12 mouse cellular contexts compared by ENCODE assay signal in genomic region chr11:95681995-95682601, GRCm38 (mm10). TPM values are rescaled to one million over a fixed set of nuclear protein-coding genes. Genes with fewer than 3 reads are reported as not detected.
DNase-seq lines count a peak whose midpoint lies in the region; ATAC-seq lines count a peak whose summit lies in the region.
"Had no signal": no experiment of that assay in that cellular context is flagged by ENCODE, and none has a peak within 500 bp of the region (broad histone marks: within the 10 kb centered on the region; RNA-seq: fewer than 3 reads in every experiment).

No protein-coding gene starts in this region.

- peaks cover 24% of the 10 kb centered on the region for H3K36me3 ChIP-seq in heart, embryonic 11.5 days (ENCODE audit: control insufficient read depth, insufficient read depth, low read length)
- H3K36me3 ChIP-seq in lung, embryonic 15.5 days: peaks cover 40% of the 10 kb centered on the region
- H3K36me3 ChIP-seq in neural tube, embryonic 13.5 days: peaks cover 47% of the 10 kb centered on the region

- peak overlapping the region; percentile 16; the same call in 1 of the 2 replicates for H3K9ac ChIP-seq in heart, embryonic 11.5 days (ENCODE audit: low read depth, low read length)
- no peak overlapping the region for H3K9ac ChIP-seq in lung, embryonic 15.5 days
- H3K9ac ChIP-seq in neural tube, embryonic 13.5 days: peak overlapping the region; percentile 17; the same call in 1 of the 2 replicates
- H3K9ac ChIP-seq: hindbrain, embryonic 15.5 days had no signal

- DNase-seq in heart, postnatal 14 days: no peak
- no peak for DNase-seq in lung, postnatal 36 days
- peak; percentile 64 for DNase-seq in forelimb bud, embryonic 11.5 days (ENCODE audit: low read depth, low spot score)
- DNase-seq in urinary bladder, postnatal 10 days (ENCODE audit: low spot score): no peak
- no peak for DNase-seq in thymus, postnatal 4 days
- DNase-seq: adrenal gland, postnatal 25 days; cerebellum, postnatal 14 days had no signal

- H3K27ac ChIP-seq in heart, embryonic 11.5 days (ENCODE audit: low read depth, low read length): peak overlapping the region; percentile 66
- peak overlapping the region; percentile 62 for H3K27ac ChIP-seq in lung, embryonic 15.5 days
- 0 out of 2 replicates have a peak overlapping the region, but pooled peaks have one; percentile 9 for H3K27ac ChIP-seq in neural tube, embryonic 13.5 days (replicated peaks)
- H3K27ac ChIP-seq: hindbrain, embryonic 15.5 days had no signal

- H3K27me3 ChIP-seq in heart, embryonic 11.5 days (ENCODE audit: control insufficient read depth, insufficient read depth, low read length): no peaks in the 10 kb centered on the region
- no peaks in the 10 kb centered on the region for H3K27me3 ChIP-seq in lung, embryonic 15.5 days
- H3K27me3 ChIP-seq in neural tube, embryonic 13.5 days: no peaks in the 10 kb centered on the region
- H3K27me3 ChIP-seq: hindbrain, embryonic 15.5 days; Patski had no signal

- intact Hi-C loops in heart, postnatal 14 days (cut with DNase I): no loop called here

- 51% methylated on average over 9 of the region's 9 CpGs for WGBS in heart, embryonic 11.5 days (ENCODE audit: insufficient replicate concordance)
- 52% methylated on average over 9 of the region's 9 CpGs for WGBS in lung, embryonic 15.5 days
- 62% methylated on average over 9 of the region's 9 CpGs for WGBS in neural tube, embryonic 13.5 days

- H3K9me3 ChIP-seq in heart, embryonic 11.5 days (replicated peaks; ENCODE audit: control insufficient read depth, low read length): no peaks in the 10 kb centered on the region
- no peaks in the 10 kb centered on the region for H3K9me3 ChIP-seq in lung, embryonic 15.5 days
- no peaks in the 10 kb centered on the region for H3K9me3 ChIP-seq in neural tube, embryonic 13.5 days
- H3K9me3 ChIP-seq: hindbrain, embryonic 15.5 days had no signal

- no peak overlapping the region for H3K4me3 ChIP-seq in heart, embryonic 11.5 days (ENCODE audit: low read depth, low read length)
- H3K4me3 ChIP-seq in lung, embryonic 15.5 days: no peak overlapping the region
- H3K4me3 ChIP-seq in neural tube, embryonic 13.5 days: no peak overlapping the region
- H3K4me3 ChIP-seq: hindbrain, embryonic 15.5 days had no signal

- no peak for ATAC-seq in heart, embryonic 11.5 days (replicated peaks; ENCODE audit: insufficient number of reproducible peaks, low FRiP score, low TSS enrichment)
- 0 out of 2 replicates have a peak, but pooled peaks have one; percentile 58 for ATAC-seq in lung, embryonic 15.5 days (ENCODE audit: borderline replicate concordance, extremely low read depth, low FRiP score, low TSS enrichment)
- ATAC-seq in neural tube, embryonic 13.5 days (ENCODE audit: low read depth): no peak
- ATAC-seq: Patski had no signal

- no peak overlapping the region for H3K4me2 ChIP-seq in heart, embryonic 11.5 days
- no peak overlapping the region for H3K4me2 ChIP-seq in lung, embryonic 15.5 days
- no peak overlapping the region for H3K4me2 ChIP-seq in neural tube, embryonic 13.5 days
- H3K4me2 ChIP-seq: hindbrain, embryonic 15.5 days had no signal

- H3K4me1 ChIP-seq in heart, embryonic 11.5 days (ENCODE audit: control insufficient read depth, insufficient read depth, low read length): peaks cover 9% of the 10 kb centered on the region
- no peaks in the 10 kb centered on the region; the same call in 1 of the 2 replicates for H3K4me1 ChIP-seq in lung, embryonic 15.5 days
- H3K4me1 ChIP-seq in neural tube, embryonic 13.5 days (replicated peaks): no peaks in the 10 kb centered on the region
- H3K4me1 ChIP-seq: hindbrain, embryonic 15.5 days had no signal

RNA-seq across cellular contexts. Expression of gene Phb, which starts 15.3 kb away (rescaled TPM):
- 273 and 295 TPM in 2 replicates for polyA plus RNA-seq in heart, embryonic 11.5 days (2014; fragmentation: Nextera tagmentation; extraction: Ambion mirVana)
- 100 to 1,000 TPM; 338 to 341 TPM for total RNA-seq in heart, postnatal 14 days (2021)
- 199 and 205 TPM in 2 replicates for polyA plus RNA-seq in lung, embryonic 15.5 days (2015; fragmentation: Nextera tagmentation; extraction: Ambion mirVana)
- 185 and 188 TPM in 2 replicates for polyA plus RNA-seq in neural tube, embryonic 13.5 days (2015; fragmentation: Nextera tagmentation; extraction: Ambion mirVana)

RNA-seq across cellular contexts. Expression of gene Zfp652, which starts 30.4 kb away (rescaled TPM):
- polyA plus RNA-seq in heart, embryonic 11.5 days (2014; fragmentation: Nextera tagmentation; extraction: Ambion mirVana): 5.6 and 7.3 TPM in 2 replicates
- total RNA-seq in heart, postnatal 14 days (2021): 10 to 100 TPM; 45.9 to 46.5 TPM
- polyA plus RNA-seq in lung, embryonic 15.5 days (2015; fragmentation: Nextera tagmentation; extraction: Ambion mirVana): 22.9 and 24.1 TPM in 2 replicates
- 28.8 and 30.1 TPM in 2 replicates for polyA plus RNA-seq in neural tube, embryonic 13.5 days (2015; fragmentation: Nextera tagmentation; extraction: Ambion mirVana)

RNA-seq across cellular contexts. Expression of gene B130006D01Rik, which starts 41.3 kb away (rescaled TPM):
- polyA plus RNA-seq in heart, embryonic 11.5 days (2014; fragmentation: Nextera tagmentation; extraction: Ambion mirVana): 0.70 and 1.1 TPM in 2 replicates
- under 1 TPM; 0.53 to 0.61 TPM for total RNA-seq in heart, postnatal 14 days (2021)
- polyA plus RNA-seq in lung, embryonic 15.5 days (2015; fragmentation: Nextera tagmentation; extraction: Ambion mirVana): 1.1 and 1.4 TPM in 2 replicates
- 1.3 TPM in 2 replicates for polyA plus RNA-seq in neural tube, embryonic 13.5 days (2015; fragmentation: Nextera tagmentation; extraction: Ambion mirVana)

Comparison
In these comparisons a context has a peak if more than half of its experiments do, and no peak if none do; other contexts are left out.
1. H3K27ac ChIP-seq: peak in every context shown above with its lines; median percentile 66 in heart, embryonic 11.5 days; 62 in lung, embryonic 15.5 days; 9 in neural tube, embryonic 13.5 days.